Comparison of ENCODE assay signal across 14 mouse cellular contexts in the genomic region with DNA sequence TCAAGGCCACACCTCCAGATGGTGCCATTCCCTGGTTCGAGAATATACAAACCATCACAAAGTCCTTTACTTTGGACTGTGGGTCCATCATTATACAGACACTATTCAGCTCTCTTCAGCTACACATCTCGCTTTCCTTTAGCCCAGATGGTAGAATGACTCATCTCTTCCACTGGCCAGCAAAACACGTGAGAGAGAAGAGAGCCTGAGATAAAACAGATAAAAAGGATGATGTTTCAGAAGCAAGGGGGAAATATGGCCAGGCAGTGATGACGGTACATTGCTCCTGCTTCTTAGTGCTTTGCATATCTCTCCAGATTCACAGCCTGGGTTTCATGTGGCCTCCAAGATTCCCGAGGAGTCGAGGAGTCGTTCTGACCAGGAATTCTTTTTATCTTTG. TPM values are rescaled to one million over a fixed set of nuclear protein-coding genes. Genes with fewer than 3 reads are reported as not detected.
DNase-seq lines count a peak whose midpoint lies in the region; ATAC-seq and TF ChIP-seq lines count a peak whose summit lies in the region.
"Had no signal": no experiment of that assay in that cellular context is flagged by ENCODE, and none has a peak within 500 bp of the region (broad histone marks: within the 10 kb centered on the region; RNA-seq: fewer than 3 reads in every experiment).

No protein-coding gene starts in this region.

- TF ChIP-seq CTCF in gastrocnemius, adult 2 months (IDR thresholded peaks at IDR 0.05) = no peak

- intact Hi-C loops in gastrocnemius, adult 2 months (cut with DNase I) = no loop called here

- H3K9me3 ChIP-seq in heart, embryonic 11.5 days (replicated peaks; ENCODE audit: control insufficient read depth, low read length) = no peaks in the 10 kb centered on the region
- H3K9me3 ChIP-seq: limb, embryonic 15.5 days had no signal

- H3K4me3 ChIP-seq in heart, embryonic 11.5 days (ENCODE audit: low read depth, low read length) = no peak overlapping the region
- no peak overlapping the region for H3K4me3 ChIP-seq in gastrocnemius, adult 2 months
- H3K4me3 ChIP-seq: limb, embryonic 15.5 days had no signal

- WGBS in heart, embryonic 11.5 days (ENCODE audit: insufficient replicate concordance) = 35% methylated on average over 7 of the region's 7 CpGs

- H3K4me2 ChIP-seq in heart, embryonic 11.5 days = no peak overlapping the region
- H3K4me2 ChIP-seq: limb, embryonic 15.5 days; midbrain, embryonic 11.5 days had no signal

- H3K27ac ChIP-seq in heart, embryonic 11.5 days (ENCODE audit: low read depth, low read length) = no peak overlapping the region
- no peak overlapping the region for H3K27ac ChIP-seq in gastrocnemius, adult 2 months
- H3K27ac ChIP-seq: limb, embryonic 15.5 days; stomach, postnatal 0 days had no signal

- no peaks in the 10 kb centered on the region for H3K36me3 ChIP-seq in heart, embryonic 11.5 days (ENCODE audit: control insufficient read depth, insufficient read depth, low read length)
- H3K36me3 ChIP-seq: limb, embryonic 15.5 days had no signal

- no peaks in the 10 kb centered on the region for H3K27me3 ChIP-seq in heart, embryonic 11.5 days (ENCODE audit: control insufficient read depth, insufficient read depth, low read length)
- H3K27me3 ChIP-seq: limb, embryonic 15.5 days had no signal

- H3K4me1 ChIP-seq in heart, embryonic 11.5 days (ENCODE audit: control insufficient read depth, insufficient read depth, low read length) = no peaks in the 10 kb centered on the region

- ATAC-seq in heart, embryonic 11.5 days (replicated peaks; ENCODE audit: insufficient number of reproducible peaks, low FRiP score, low TSS enrichment) = 0 out of 2 replicates have a peak, but pooled peaks have one; percentile 39
- ATAC-seq: activated CD4-positive, CD25-positive, alpha-beta regulatory T cell, adult 4 months had no signal

- DNase-seq in heart, adult 8-10 months (ENCODE audit: low spot score) = no peak
- peak; percentile 53 for DNase-seq in right cerebral cortex, adult 18-20 months
- no peak for DNase-seq in right cerebral cortex, postnatal 4 days
- DNase-seq in adrenal gland, adult 8-10 months = peak; percentile 37
- DNase-seq in right cerebral cortex, postnatal 36 days (ENCODE audit: low spot score in 2 of 2) = peak; percentile 6 to 34
- DNase-seq in thymus, postnatal 10 days (ENCODE audit: low spot score in 2 of 2) = no peak
- no peak for DNase-seq in gastrocnemius, adult 2 months
- DNase-seq: cerebellum, adult 11 months; kidney, postnatal 4 days had no signal

- no peak overlapping the region for H3K9ac ChIP-seq in heart, embryonic 11.5 days (ENCODE audit: low read depth, low read length)
- H3K9ac ChIP-seq: limb, embryonic 15.5 days had no signal

RNA-seq across cellular contexts. Expression of a gene that starts 10.0 kb away (rescaled TPM):
- 69.2 and 92.2 TPM in 2 replicates for polyA plus RNA-seq in heart, embryonic 11.5 days (2014; fragmentation: Nextera tagmentation; extraction: Ambion mirVana)
- 100 to 1,000 TPM; 111 to 122 (median 117) TPM for total RNA-seq in heart, adult 8-10 months (2022)
- 100 to 1,000 TPM in 1 of 4 experiments, 10 to 100 TPM in 3; 77.5 to 102 (median 90.7) TPM for total RNA-seq in adrenal gland, adult 8-10 months (2022)
- 100 to 1,000 TPM in 1 of 2 experiments, 10 to 100 TPM in 1; 95.4 to 108 TPM for total RNA-seq in gastrocnemius, adult 2 months (2021)

Comparison
In these comparisons a context has a peak if more than half of its experiments do, and no peak if none do; other contexts are left out.
1. DNase-seq: peak in right cerebral cortex, adult 18-20 months (single experiment), adrenal gland, adult 8-10 months (single experiment) and right cerebral cortex, postnatal 36 days (2 of 2); none in heart, adult 8-10 months (single experiment), right cerebral cortex, postnatal 4 days (single experiment), thymus, postnatal 10 days (0 of 2) and gastrocnemius, adult 2 months (single experiment).